Mouse (Mus musculus) layer of hippocampus, adult 6 months (tissue): ENCODE results near the gene Kpna6. TPM values are rescaled to one million over a fixed set of nuclear protein-coding genes. Genes with fewer than 3 reads are reported as not detected.
A peak's percentile ranks its signal among the peaks of the same experiment; 100 is the strongest.

ENCODE experiments used
- long read RNA-seq, 2 experiments: library from polyadenylated mRNA; unstranded; transcript quantifications; one replicate each; pipeline ENCODE4 v2.0.0; 2019 to 2020
- microRNA-seq: library from miRNA; unstranded; fragments of <30 nt; microRNA quantifications from one replicate; pipeline ENCODE4 v1.2.0, GENCODE M21; 2020
- polyA plus RNA-seq: library from polyadenylated mRNA; unstranded; fragments of <200 nt; fragmentation: Nextera tagmentation; gene quantifications from 2 replicates; pipeline ENCODE4 v1.2.3, GENCODE M21; 2021

Gene Kpna6
- polyA plus RNA-seq, result 9.9 and 11.1 TPM in 2 replicates
- long read RNA-seq, experiment 1, full-length matches to known transcripts, result 2 of 18 reads
- long read RNA-seq, experiment 1, partial matches to known transcripts, result 2 of 18 reads
- long read RNA-seq, experiment 1, other reads (novel, unspliced or antisense), result 14 of 18 reads
- long read RNA-seq, experiment 2, full-length matches to known transcripts, result 22 of 36 reads
- long read RNA-seq, experiment 2, partial matches to known transcripts, result 0 of 36 reads
- long read RNA-seq, experiment 2, other reads (novel, unspliced or antisense), result 14 of 36 reads

DNA sequence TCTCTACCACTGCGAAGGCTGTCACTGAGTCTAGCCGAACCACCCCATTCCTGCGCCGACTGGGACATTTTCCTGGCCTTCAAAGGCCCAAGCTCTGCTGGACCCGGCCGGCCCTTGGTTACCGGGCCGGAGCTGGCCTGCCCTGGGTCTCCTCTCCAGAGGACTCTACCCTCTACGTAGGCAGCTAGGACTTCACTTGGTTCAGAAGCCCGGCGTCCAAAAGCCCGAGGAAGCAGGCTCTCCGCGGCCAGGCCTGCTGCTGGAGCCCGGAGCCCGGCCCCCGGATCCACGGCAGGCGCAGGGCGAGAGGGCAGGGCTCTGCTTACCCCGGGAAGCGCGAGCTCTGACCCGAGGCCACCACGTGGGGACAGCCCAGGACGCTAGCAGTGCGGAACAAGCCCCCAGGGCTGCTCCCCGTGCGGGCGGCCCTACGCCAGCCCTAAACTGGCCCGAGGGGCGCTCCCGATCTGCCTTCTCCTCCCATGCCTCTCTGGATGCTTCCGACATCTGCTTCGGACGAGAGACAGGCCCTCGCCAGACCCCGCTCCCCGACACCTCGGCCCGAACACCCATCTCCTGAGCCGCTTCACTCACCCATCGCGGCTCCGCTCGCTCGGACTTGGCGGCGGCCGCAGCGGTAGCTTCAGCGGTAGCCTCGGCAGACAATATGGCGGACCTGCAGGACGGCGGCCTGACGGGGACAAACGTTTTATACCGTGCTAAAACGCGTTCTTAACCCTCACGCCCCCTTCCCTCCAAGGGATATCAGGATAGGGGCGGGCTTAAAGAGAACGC, at the start of gene Kpna6:
Kpna6 (minus strand) TSS at position 685 of the 795 bp plus-strand sequence.

DNA sequence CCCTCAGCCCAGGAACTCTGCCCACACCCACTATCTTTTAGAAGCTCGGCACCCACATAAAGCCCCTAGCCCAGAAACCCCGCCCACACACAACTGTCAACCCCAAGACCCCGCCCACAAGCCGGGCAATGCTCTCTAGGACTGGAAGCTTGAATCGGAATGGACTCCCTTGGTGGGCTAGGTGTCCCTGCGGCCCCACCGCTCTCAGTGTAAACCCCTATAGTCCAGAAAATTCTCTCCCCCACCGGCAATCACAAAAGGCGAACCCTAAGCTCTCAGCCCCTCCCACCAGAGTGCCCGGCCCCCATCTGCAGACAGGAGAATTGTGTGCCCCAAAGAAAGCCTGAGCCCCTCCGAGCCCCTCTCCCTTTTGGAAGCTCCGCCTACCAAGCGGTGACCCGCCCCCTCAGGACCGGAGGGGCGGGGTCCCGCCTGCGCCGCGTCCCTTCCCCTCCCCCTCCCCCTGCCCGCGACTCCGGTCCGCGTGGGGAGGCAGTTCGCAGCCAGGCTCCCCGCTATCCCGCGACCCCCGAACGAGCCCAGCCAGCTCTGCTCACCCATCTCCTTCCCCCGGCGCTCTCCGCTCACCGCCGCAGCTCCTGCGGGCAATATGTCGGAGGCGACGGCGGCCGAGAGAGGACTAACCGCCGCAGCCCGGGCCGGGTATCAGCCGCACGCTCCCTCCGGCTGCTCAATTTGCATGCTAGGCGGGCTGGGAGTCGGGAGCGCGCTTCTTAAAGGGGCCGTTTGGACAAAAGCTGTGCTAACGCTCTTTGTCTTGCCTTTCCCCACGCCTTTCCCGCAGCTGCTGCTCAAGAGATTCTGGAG, 23.8 kb upstream of the Kpna6 start, which contains the start of gene Tmem39b:
Tmem39b (minus strand) TSS at position 681 of the 828 bp plus-strand sequence.

GRCm38 (mm10) chr4:129640638-129641467, 31.7 kb downstream of the Kpna6 start, which contains the start of gene Txlna:
Gene Txlna, minus strand, starts transcription at chr4:129641065.

GRCm38 (mm10) chr4:129623681-129624091, 48.9 kb downstream of the Kpna6 start, which contains the start of gene Ccdc28b:
Gene Ccdc28b, minus strand, starts transcription at chr4:129623947.

DNA sequence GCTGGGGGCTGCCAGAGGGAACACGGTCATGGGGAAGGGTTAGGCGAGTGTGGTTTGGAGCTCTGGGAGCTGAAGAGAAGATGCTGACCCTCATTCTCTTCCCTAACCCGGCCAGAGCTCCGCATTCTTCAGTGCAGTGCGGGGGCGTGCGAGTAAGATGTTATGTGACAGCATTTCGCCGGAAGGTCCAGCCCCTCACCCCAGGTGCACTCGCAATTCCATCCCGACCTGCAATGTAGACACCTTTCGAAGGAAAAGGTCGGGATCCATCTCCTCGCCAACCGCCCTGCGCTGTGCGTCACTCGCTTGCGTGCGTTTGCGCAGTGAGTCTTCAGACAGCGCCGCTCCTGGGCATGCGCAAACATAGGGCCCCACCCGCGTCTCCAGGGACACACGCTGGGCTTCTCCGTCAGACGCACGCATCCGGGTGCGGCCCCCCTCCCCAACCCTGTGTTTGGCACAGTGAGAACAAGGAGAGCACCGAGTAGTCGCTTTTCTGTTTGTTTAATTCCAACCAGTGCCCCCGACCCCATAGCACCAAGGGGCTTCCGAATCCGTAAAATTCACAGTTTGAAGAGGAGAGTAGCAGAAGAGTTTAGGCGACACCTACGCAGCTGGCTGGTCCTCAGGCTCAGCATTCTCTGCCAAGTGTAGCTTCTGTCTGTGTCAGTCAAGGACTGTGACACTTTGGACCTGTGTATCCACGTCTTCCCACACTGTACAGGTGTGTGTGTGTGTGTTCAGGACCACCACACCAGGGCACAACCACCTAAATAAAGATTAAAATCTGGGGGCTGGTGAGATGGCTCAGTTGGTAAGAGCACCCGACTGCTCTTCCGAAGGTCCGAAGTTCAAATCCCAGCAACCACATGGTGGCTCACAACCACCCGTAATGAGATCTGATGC, 53.5 kb downstream of the Kpna6 start, which contains the start of gene Iqcc:
Iqcc (minus strand) TSS at position 314 of the 906 bp plus-strand sequence.

GRCm38 (mm10) chr4:129614093-129614492, 58.5 kb downstream of the Kpna6 start, which contains the start of gene Dcdc2b:
Gene Dcdc2b, minus strand, starts transcription at chr4:129614257.

DNA sequence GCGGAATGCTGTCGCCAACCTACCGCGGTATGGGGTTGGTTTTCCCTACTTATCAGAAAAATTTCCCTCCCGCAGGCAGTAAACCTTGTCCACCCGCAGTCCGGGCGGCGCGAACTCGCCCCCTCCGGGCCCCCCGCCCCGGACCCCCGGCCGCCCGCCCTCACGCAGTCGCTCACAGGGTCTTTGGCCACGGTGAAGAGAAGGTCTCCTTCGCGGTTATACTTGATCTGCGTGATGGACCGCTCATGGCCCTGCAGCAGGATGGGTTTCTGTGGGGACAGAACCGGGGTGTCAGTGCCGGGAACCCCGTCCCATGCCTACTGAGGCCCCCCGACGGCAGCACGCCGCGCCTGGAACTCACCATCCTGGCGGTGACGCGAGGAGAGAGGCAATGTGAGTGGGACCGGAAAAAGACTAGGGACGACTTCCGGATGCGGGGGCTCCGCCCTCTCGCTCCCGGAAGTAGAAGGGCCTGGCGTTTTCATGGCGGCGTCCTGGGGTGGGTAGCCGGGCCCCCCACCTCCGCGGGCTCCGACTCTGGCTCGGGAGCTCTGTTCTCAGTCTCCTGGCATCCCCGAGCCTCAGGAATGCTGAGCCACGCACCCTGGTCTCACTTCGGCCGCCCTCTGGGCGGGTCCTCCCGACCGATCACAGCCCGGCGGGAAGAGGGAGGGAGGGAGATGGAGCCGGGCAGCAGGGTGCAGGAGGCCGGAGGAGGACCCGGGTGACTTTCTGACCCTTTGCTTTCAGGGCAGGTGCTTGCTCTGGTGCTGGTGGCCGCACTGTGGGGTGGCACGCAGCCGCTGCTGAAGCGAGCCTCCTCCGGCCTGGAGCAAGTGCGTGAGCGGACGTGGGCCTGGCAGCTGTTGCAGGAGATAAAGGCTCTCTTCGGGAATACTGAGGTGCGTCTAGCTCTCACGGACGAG, 72.1 kb downstream of the Kpna6 start, which contains the start of the genes Eif3i and Tmem234:
Eif3i (minus strand) TSS at position 416 of the 926 bp plus-strand sequence.
Tmem234 (plus strand) TSS at position 436 of the 926 bp plus-strand sequence.

Small RNA genes lying within 50 kb of the gene (microRNA-seq; reads per million reads assigned to microRNA genes)
- 4.1 reads per million, percentile 15 among the genes with 10 or more reads in this experiment for gene Mir7016

Other genes starting within 250 kb of the Kpna6 start
- gene Zbtb8b, start 231.9 kb downstream of the Kpna6 start, polyA plus RNA-seq, result 1.9 and 2.1 TPM in 2 replicates
- 11.4 and 11.5 TPM in 2 replicates for gene Bsdc1, start 211.2 kb downstream of the Kpna6 start, polyA plus RNA-seq
- gene Tssk3, start 181.7 kb downstream of the Kpna6 start, polyA plus RNA-seq, result 0.15 TPM in 1 of 2 replicates, not detected in the other
- 0.98 and 1.3 TPM in 2 replicates for gene Fam229a, start 181.6 kb downstream of the Kpna6 start, polyA plus RNA-seq
- gene Marcksl1, start 159.2 kb downstream of the Kpna6 start, polyA plus RNA-seq, result 33.1 and 41.3 TPM in 2 replicates
- 16.9 and 18.2 TPM in 2 replicates for gene Hdac1, start 130.1 kb downstream of the Kpna6 start, polyA plus RNA-seq
- 2.4 and 2.5 TPM in 2 replicates for gene Lck, start 99.1 kb downstream of the Kpna6 start, polyA plus RNA-seq
- gene Fam167b, start 94.2 kb downstream of the Kpna6 start, polyA plus RNA-seq, result 1.4 and 2.4 TPM in 2 replicates
- gene Eif3i, start 72.1 kb downstream of the Kpna6 start, polyA plus RNA-seq, result 270 and 298 TPM in 2 replicates
- 181 and 186 TPM in 2 replicates for gene Tmem234, start 72.1 kb downstream of the Kpna6 start, polyA plus RNA-seq
- gene Dcdc2b, start 58.5 kb downstream of the Kpna6 start, polyA plus RNA-seq, result 3.4 and 4.1 TPM in 2 replicates
- gene Iqcc, start 53.7 kb downstream of the Kpna6 start, polyA plus RNA-seq, result 28.4 and 35.0 TPM in 2 replicates
- gene Ccdc28b, start 48.8 kb downstream of the Kpna6 start, polyA plus RNA-seq, result 31.7 and 35.6 TPM in 2 replicates
- gene Txlna, start 31.7 kb downstream of the Kpna6 start, polyA plus RNA-seq, result 16.0 and 16.7 TPM in 2 replicates
- 9.7 and 9.8 TPM in 2 replicates for gene Tmem39b, start 24.1 kb upstream of the Kpna6 start, polyA plus RNA-seq
- gene Khdrbs1, start 69.5 kb upstream of the Kpna6 start, polyA plus RNA-seq, result 30.5 and 30.6 TPM in 2 replicates
- gene Ptp4a2, start 138.5 kb upstream of the Kpna6 start, polyA plus RNA-seq, result 166 and 230 TPM in 2 replicates